Mouse (Mus musculus) urinary bladder, adult 18-20 months (tissue): Measurements from ENCODE around the gene Plin2.
A peak's percentile ranks its signal among the peaks of the same experiment; 100 is the strongest.
"Not testable (repeated sequence)": the region's sequence is repeated elsewhere in the genome, so short reads cannot be mapped to it uniquely, and the experiment has no call there.

ENCODE experiments used
- DNase-seq, 2 experiments: peaks; one replicate each; pipeline ENCODE4 v3.0.0; 2022; ENCODE audit warnings: low spot score in 2 of 2, mixed read lengths in 2 of 2

Plin2 gene

DNA sequence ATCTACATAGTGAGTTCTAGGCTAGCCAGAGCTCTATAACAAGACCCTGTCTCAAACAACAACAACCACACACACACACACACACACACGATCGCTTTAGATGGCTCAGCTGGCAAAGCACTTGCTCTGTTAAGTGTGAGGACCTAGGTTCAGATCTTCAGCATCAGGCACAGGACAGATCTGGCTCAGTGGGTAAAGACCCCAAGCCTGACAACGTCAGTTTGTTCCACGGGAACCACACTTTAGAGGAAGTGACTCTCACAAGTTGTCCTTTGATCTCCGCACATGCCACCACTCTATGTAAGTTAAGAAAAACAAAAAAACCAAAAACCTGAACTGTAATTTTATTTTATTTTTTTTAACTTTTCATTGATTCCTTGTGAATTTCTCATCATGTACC, 13.4 kb upstream of the Plin2 start:
- DNase-seq, result no peak

DNA sequence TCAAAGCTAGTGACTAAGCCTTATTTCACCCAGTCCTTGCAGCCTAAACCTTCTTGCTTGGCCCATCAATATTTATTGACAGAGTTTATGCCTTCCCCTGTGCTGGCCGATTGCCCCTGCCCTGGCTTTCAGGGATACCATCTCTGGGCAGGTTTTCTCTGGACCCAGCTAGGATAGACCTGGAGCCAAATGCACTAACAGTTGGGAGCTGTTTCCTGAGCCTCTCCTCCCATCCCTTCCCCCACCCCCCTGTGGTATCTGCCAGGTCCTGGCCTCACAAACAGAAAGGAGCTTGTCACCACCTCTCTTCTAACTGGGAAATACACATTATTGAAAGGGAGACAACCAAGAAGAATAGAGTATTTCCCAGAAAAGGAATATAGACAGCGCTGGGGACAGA, 12.0 kb upstream of the Plin2 start:
- no peak for DNase-seq

DNA sequence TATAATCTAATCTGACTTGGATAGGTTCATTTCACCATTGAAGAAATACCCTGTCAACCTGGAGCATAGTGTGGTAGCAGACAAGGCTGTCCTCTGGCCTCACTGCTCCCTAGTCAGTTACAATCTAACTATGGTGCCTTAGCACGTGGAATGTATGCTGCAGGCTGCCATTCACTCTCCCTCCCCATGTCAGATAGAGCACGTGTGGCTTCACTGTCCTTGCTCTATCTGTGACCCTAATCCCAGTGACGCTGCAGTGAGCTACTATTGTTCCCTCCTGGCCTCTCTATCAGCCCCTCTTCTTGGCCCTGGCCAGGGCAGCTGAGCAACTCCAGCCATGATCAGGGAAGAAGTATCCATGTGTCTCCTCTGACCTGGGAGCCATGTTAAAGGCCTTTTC, 11.6 kb upstream of the Plin2 start:
- DNase-seq, result no peak

DNA sequence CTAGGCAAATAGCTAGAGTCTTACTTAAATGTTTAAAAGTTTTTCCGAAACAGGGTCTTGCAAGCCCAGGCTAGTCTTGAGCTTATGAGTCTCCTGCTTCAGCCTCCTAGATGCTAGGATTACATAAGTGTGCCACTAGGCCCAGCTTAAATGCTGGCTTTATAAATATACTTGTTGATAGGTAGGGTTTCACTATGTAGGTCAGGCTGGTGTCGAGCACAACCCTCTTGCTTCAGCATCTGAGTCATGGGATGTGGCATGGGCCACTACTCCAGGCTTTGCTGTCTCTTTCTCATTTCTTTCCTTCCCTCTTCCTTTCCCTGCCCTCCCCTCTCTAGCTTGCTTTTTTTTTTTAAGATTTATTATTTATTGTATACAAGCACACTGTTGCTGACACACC, 9.8 kb upstream of the Plin2 start:
- DNase-seq, result no peak

DNA sequence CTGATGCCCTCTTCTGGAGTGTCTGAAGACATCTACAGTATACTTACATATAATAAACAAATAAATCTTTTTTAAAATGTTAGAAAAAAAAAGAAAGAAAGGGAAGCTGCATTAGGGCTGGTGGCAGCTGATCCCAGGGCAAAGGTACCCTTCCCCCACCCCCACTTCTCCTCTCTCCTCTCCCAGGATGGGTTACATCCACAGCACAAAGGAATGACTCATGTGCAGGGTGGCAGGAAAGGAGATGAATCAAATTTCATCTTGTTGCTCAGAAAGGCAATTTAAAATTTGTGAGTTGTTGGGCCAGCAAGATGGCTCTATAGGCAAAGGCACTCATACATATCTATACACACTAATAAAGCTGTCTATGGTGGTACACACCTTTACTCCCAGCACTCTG, 6.9 kb upstream of the Plin2 start:
- DNase-seq, result no peak

DNA sequence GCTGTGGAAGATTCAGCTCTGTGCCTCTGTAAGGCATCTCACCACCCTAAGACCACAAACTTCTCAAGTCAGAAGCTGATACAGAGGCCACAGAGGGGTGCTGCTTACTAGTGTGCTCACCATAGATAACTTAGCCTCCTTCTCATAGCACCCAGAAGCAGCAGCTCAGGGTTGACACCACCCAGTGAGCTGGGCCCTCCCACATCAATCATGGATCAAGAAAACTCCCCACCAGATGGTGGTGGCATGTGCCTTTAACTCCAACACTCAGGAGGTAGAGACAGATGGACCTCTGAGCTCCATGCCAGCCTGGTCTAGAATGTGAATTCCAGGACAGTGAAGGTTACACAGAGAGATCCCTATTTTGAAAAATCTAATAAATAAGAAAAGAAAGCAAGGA, 4.9 kb upstream of the Plin2 start:
- DNase-seq, result not testable (repeated sequence)

DNA sequence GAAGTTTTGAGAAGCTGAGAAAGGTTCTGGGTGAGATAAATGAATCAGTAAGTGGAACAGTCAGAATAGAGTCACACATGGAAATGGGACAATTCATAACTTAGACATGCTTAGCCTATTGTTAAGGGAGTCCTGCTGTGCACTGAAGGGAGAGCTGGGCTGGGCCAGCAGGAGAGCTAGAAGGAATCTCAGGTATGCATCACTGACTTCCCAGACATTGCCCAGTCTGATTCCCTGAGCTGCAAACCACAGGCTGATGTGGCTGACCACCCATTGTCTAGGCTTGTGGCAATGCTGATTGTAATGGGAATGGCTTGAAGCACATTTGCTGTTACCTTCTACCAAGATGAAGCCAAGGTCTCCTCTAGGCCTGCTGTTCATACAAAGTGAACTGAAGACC, 4.3 kb upstream of the Plin2 start:
- not testable (repeated sequence) for DNase-seq

DNA sequence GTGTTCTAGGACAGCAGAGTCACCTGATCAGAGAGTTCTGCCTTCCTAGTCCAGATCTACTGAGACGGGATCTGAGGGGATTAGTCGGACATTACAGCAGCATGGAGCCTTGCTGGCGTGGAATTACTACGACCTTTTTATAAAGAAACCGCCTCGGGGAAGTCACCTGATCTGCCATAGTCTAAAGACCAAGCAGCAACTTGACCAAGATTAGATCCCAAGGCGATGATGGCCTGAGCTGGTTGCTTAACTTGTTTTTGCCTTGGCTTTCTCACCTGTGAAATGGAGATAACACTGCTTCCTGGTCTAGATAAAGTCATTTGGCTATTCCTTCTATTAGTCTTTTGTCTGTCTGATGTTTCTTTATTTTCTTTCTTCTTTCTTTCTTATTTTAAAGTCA, 2.6 kb upstream of the Plin2 start:
- no peak for DNase-seq

DNA sequence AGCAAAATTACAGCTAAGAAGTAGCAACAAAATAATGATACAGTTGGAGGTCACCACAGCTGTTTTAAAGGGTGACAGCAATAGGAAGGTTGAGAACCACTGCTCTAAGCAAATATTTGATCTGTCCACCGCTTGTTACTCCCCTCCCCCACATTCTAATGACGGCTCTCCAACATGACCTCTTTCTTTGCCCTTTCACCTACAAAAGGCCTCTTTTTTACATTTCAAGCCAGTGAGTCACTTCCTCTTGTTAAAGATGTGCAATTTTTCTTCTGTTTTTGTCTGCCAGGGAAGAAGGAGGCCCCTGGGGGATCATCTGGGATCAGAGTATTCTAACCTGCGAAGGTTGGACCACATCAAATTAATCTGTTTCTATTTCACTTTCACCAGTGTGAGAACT, 1.9 kb upstream of the Plin2 start:
- DNase-seq, result no peak

DNA sequence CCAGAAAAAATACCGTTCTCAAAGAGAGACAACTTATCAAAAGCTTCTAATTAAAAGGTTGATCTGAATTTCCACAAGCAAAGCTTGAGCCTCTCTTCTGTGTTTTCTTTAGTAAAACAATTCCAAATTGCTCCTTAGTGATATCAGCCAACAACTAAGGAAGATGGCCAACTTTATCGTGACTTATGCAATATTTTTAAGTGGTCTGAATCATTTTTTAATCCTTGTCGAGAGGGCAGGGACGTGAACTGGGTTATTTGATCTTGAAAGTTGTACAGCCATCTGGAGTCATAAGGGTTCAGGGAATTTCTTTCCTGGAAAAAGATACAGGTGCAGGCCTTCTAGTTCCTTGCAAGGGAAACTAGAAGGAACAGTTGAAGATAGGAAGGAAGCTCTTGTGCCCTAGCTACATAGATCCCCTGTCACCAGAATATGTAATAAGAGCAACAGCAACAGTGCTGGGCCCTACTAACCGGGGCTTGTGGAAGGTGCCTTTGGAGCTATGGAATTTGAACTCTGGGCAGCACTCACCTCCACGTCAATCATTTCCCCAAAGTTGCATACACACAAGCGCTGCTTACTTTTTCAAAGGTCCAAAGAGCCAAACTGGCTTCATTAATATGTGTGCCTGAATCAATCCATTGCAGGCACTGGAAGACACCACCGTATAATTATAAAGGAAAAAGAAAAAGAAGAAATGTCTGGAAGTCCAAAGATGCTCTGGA, 884 bp upstream of the Plin2 start:
- DNase-seq, result no peak

DNA sequence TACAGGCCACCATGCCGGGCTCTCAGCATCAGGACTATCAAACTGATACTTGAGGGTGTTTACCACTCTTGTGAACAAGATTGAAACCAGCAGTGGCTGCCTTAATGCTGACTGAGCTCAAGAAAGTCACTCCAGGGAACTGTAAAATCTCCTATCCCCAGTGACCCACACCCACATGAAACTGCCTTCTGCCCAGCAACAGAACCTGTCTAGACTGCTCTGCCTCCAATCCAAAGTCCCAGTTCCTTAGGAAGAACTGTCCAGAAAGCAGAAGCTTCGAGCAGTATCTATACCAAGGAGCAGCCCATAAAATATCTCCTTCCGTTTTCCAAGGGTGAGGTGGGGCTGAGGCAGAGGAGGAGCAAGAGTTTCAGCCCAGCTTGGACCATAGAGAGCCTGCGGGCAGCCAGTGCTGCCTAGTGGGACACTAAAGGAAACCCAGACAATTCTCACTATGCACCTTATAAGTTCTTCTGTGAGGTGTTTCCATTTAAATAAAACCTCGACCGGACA, 563 bp downstream of the Plin2 start:
- peak; percentile 29 to 31 for DNase-seq

DNA sequence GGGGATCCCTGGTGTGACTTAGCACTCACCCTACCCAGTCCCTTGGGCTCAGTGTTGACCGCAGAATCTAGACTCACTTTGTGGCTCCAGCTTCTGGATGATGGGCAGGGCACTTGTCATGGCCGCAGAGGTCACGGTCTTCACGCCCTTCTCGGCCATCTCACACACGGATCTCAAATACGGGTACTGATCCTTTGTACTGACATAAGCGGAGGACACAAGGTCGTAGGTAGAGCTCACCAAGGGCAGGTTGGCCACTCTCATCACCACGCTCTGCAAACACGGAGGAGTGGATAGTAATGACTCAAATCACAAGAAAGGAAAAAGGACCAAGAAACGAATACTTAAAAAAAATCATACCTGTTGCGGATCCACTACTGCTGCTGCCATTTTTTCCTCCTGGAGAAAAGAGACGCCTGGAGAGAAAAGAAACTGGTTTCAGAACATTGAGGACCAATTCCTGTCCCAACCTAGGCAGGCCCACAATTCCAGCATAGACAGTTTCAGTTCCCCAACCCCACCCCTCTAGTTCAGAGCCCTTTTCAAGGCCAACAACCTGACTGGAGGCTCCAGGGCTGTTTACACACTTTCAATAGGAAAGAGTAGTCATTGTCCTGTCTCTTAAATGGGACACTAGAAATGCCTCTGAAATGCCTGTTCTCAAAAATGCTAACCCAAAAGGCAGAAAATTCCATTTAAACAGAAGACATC, 1.4 kb downstream of the Plin2 start:
- no peak for DNase-seq

DNA sequence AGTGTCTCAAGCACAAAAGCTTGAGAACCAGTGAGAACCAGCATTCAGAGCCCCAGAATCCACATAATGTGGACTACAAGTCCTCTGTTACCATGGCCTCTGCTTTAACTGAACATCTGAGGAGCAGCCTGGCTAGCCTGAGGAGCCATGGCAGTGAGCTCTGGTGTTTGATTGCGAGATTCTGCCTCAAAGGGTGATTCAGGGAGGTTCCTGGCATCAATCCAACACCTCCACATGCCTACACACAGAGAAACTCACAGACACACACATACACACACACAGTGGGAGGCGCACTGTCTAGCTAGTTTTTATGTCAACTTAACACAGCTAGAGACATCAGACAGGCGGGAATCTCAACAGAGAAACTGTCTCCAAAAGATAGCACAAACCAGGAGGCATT, 4.3 kb downstream of the Plin2 start:
- no peak for DNase-seq

DNA sequence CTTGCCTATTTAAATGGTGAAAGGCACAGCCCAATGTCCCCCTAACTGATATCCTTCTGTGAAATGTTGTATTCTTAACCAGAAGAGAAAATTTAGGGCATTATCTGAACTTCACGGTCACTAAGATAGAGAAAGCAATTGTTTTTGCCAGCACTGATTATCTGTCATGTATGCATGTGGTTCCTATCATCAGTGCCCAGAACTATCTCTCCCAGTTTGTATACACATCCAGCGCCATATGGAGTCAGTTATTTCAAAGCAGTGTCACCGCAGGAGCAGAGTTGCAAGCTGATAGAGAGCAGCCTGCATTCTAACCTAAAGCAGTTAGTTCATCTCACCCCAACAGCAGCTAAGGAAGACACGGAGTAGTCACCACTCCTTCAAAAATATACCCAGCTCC, 5.9 kb downstream of the Plin2 start:
- no peak for DNase-seq

DNA sequence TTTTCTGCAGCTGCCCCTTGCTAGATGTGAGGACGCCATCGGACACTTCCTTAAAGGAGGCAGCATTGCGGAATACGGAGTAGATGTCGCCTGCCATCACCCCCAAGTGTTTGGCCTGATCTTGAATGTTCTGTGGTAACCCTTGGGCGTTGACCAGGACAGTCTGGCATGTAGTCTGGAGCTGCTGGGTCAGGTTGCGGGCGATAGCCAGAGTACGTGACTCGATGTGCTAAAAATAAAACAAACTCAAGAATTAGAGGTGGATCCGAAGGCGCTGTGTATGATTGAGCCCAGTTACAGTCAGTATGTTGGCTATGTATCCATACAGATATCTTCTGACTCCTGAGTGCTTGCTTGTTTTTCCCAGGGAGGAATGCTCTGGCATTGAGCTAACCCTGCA, 12.7 kb downstream of the Plin2 start:
- DNase-seq, result no peak

DNA sequence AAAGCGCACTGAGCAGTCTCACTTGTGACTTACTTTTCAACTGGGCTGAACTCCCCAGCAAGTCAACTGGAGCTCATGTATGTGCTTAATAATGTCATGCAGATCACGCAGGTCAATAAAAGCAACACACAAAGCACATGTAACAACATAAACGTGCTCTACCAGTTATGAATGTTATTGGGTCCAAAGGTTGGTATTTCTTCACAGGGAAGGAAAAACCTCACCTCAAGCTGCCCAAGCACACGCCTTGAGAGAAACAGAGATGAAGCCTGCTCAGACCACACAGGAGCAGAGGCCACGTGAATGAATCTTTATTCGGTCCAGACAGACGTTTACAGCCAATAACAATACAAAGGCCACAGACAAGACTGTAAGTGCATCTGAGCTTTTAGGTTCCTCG, 13.4 kb downstream of the Plin2 start:
- DNase-seq, result not testable (repeated sequence)

DNA sequence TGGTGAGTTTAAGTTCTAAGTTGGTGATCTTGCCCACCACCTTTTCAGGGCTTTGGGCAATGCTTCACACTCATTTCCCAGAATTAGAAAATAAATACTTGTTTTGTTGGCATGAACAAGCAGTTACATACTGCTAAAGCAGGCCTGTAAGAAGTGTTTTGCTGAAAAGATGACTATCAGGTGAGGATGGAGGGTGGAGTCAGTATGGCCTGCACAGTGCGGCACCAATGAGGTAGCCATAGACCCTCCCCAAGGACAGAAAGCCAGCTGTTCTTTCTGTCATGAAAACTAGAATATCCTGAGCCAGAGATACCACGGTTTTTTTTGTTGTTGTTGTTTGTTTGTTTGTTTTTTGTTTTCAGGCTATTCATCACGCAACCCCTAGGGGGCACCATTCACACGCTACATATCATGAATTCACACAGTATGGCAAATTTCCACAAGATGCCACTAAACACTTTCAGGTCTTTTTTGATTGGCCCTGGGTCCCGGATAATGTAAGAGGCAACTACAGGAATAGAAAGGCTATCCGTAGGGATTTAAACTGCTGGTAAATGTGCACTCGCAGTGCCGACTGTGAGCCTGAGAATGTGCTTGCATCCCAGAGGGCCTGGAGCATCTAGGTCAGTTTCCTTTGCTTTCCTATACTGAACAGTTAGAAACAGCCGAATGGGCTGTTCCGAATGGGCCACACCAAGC, 18.0 kb downstream of the Plin2 start:
- no peak for DNase-seq

DNA sequence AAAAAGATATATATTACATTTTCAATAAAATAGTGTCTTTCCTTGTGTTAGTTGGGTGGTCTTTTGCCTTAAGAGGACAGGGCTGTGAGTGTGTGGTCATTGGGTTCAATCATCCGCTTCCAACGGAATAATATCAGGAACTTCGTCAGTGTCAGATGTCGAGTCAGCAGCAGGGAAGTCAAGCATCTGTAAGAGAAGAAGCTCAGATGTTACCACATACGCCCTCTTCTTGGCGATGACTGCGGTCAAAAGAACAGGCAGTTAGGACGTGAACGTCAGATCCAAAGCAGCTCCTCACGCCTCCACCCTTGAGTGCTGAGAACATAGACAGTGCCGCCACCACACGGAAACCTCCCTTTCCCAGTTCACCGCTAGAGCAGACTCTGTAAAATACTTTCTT, 21.5 kb downstream of the Plin2 start:
- not testable (repeated sequence) for DNase-seq

DNA sequence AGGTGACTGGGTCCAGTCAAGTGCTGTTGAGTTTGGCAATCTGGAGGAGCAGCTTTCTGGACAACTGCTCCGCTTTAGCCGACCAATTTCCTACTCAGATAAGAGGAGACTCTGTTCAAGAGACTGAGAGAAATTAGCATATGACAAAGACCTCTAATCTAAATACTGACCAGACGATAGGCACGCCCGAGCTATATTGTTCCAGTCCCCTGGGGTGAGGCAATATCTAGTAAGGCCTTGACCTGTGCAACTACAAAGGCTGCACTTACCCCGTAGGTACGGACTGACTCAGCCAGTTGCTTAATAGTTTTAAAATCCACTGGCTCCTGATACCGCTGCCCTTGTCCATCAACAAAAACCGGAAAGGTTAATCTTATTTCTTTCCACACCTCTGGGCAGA, 32.3 kb downstream of the Plin2 start:
- DNase-seq, result not testable (repeated sequence)

DNA sequence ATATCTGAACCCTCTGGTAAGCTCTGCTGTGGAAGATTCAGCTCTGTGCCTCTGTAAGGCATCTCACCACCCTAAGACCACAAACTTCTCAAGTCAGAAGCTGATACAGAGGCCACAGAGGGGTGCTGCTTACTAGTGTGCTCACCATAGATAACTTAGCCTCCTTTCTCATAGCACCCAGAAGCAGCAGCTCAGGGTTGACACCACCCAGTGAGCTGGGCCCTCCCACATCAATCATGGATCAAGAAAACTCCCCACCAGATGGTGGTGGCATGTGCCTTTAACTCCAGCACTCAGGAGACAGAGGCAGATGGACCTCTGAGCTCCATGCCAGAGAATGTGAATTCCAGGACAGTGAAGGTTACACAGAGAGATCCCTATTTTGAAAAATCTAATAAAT, 35.0 kb downstream of the Plin2 start:
- DNase-seq, result not testable (repeated sequence)

DNA sequence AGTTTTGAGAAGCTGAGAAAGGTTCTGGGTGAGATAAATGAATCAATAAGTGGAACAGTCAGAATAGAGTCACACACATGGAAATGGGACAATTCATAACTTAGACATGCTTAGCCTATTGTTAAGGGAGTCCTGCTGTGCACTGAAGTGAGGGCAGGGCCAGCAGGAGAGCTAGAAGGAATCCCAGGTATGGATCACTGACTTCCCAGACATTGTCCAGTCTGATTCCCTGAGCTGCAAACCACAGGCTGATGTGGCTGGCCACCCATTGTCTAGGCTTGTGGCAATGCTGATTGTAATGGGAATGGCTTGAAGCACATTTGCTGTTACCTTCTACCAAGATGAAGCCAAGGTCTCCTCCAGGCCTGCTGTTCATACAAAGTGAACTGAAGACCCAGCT, 35.5 kb downstream of the Plin2 start:
- not testable (repeated sequence) for DNase-seq

DNA sequence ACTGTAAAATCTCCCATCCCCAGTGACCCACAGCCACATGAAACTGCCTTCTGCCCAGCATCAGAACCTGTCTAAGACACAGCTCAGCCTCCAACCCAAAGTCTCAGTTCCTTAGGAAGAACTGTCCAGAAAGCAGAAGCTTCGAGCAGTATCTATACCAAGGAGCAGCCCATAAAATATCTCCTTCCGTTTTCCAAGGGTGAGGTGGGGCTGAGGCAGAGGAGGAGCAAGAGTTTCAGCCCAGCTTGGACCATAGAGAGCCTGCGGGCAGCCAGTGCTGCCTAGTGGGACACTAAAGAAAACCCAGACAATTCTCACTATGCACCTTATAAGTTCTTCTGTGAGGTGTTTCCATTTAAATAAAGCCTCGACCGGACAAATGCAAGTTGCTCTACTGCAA, 37.3 kb downstream of the Plin2 start:
- DNase-seq, result not testable (repeated sequence)

DNA sequence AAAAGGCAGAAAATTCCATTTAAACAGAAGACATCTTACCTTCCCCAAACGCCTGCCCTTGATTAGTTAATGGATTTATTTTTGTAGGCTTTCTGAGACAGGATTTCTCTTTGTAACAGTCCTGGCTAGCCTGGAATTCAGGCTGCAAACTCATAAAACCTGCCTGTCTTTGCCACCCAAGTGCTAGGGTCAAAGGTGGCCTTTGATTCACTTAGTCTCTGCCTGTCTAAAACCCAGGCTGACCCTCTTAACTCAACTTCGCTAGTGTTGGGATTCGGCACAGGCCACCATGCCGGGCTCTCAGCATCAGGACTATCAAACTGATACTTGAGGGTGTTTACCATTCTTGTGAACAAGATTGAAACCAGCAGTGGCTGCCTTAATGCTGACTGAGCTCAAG, 38.0 kb downstream of the Plin2 start:
- no peak for DNase-seq
